Mouse (Mus musculus) heart, postnatal 0 days (tissue): Measurements from ENCODE around the gene Nubp2.

Source experiments
- CTCF ChIP-seq: IDR thresholded peaks from 2 replicates; pipeline ENCODE4 v1.5.1; 2016; ENCODE audit warnings: antibody characterized with exemption, control low read depth, low read depth
- EP300 ChIP-seq: IDR thresholded peaks from 2 replicates; pipeline ENCODE4 v1.6.1; 2016; ENCODE audit warnings: antibody characterized with exemption, low read depth

GRCm38 (mm10) chr17:24844525-24844924 lies 41.6 kb downstream of the Nubp2 start:
- TF ChIP-seq CTCF (no peak), EP300 (no peak)
